Mouse (Mus musculus) 3T3-L1 (cell line): ENCODE measurements around the gene Nhp2.

ENCODE experiments used
- DNase-seq: peaks from one replicate; pipeline ENCODE4 v3.0.0-alpha.2; 2015; ENCODE audit warnings: low read depth, low spot score

Gene Nhp2

GRCm38 (mm10) chr11:51619409-51620060 is at the start of gene Nhp2:
Gene Nhp2, plus strand, starts transcription at chr11:51619735.
- peak; percentile 100 for DNase-seq

DNA sequence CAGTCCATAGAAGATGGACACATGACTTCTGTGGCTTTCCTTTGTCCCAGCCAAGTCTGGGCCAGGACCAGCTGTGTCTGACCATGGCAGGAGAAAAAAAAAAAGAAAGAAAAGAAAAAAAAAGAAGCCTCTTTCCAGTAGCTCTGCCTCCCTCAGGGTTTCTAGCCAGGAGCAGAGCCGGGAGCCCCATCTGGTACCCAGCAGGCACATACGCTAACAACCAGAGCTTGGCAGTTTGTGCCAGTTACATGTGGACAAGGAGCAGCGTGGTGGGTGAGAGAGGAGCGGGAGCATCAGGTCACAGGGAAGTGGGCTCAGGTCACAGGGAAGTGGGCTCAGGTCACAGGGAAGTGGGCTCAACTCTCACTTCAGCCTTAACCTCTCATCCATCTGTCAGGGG is 43.1 kb upstream of the Nhp2 start:
- DNase-seq, result no peak

DNA sequence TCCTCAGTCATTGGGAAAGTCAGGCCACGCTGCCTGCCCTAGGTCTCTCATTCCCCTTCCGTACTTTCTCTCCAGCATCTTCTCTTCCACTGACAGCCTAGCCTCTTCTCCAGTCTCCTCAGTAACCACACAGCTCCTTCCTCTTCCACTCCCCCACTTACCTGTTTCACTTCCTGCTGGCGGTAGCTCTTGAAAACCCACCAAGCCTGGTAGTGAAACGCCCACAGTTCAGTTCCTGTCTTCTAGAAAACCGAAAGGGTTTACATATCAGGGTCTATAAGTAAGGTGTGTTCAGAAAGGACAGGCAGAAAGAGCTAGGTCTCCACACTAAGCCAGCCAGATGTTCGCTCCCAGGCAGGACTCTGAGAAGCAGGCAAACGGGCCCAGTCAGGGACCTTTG is 41.9 kb upstream of the Nhp2 start:
- DNase-seq, result no peak

- DNase-seq, result no peak
These were observed 40.5 kb upstream of the Nhp2 start for GRCm38 (mm10) chr11:51579024-51579423.

GRCm38 (mm10) chr11:51582713-51583112 is 36.8 kb upstream of the Nhp2 start:
- DNase-seq, result peak; percentile 84

DNA sequence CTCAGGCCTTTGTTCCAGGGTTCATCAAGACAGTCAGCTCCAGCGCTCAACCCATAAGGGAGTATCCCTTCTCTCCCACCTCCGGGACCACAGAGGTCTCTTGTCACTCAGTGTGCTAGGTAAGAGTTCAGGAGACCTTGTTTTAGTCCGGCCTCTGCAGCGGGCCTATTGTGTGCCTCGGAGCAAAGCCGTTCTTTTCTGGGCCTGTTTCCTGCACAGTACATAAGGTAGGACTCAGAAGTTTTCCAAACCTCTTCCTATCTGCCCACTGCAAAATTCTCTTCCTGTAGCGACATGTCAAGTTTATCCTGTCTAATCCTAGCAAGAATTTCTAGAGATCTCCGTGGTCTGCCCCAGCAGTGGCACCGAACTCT is 35.5 kb upstream of the Nhp2 start:
- peak; percentile 57 for DNase-seq

- peak; percentile 94 for DNase-seq
These were observed 34.9 kb upstream of the Nhp2 start, which contains the start of gene Phykpl for GRCm38 (mm10) chr11:51584431-51585248. Gene Phykpl, plus strand, starts transcription at chr11:51584757.

- no peak for DNase-seq
These were observed 33.8 kb upstream of the Nhp2 start for GRCm38 (mm10) chr11:51585608-51586252.

DNA sequence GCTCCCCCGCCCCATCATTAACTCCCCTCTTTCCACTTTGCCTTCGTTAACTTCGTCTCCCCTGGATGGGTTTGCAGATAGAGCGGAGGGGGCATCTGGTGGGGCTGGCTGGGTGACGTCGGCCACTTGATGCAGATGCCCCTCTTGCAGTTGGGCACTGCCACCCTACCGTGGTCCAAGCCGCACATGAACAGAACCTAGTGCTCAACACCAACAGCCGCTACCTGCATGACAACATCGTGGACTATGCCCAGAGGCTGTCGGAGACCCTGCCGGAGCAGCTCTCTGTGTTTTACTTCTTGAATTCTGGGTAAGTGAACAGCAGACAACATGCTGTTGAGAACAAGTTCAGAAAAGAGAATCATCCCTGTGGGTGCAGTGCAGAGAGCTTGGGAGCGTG is 33.1 kb upstream of the Nhp2 start:
- DNase-seq, result no peak

- no peak for DNase-seq
These were observed 32.5 kb upstream of the Nhp2 start for GRCm38 (mm10) chr11:51587059-51587458.

DNA sequence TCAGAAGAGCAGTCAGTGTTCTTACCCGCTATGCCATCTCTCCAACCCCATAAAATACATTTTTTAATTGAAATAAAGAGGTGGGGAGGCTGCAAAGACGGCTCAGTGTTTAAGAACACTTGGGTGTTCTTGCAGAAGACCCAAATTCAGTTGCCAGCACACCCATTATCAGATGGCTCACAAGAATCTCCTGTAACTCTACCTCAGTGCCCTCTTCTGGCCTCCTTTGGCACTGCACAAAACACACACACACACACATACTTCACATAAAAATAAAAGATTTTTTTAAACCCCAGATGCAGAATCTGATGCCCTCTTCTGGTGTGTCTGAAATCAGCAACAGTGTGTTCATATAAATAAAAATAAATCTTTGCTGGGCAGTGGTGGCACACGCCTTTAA is 30.7 kb upstream of the Nhp2 start:
- DNase-seq, result no peak

GRCm38 (mm10) chr11:51590002-51590401 is 29.5 kb upstream of the Nhp2 start:
- no peak for DNase-seq

GRCm38 (mm10) chr11:51591168-51591567 is 28.4 kb upstream of the Nhp2 start:
- no peak for DNase-seq

- DNase-seq, result no peak
These were observed 27.6 kb upstream of the Nhp2 start for GRCm38 (mm10) chr11:51591915-51592314.

DNA sequence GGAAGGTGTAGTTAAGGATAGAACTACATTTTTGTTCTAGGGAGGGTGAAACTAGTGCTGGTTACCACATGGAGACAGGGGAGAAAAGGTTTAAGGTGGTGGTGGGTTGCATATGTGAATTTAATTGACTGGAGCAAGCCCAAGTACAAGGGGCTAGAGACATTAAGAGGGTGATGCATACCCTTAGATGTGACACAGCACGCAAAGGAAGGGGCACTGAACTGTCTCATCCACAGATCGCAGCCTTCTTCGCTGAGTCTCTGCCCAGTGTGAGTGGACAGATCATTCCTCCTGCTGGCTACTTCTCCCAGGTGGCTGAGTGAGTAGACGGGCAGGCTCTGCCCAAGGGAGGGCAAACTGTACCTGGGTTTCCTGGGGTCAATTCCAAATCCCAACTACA is 26.2 kb upstream of the Nhp2 start:
- no peak for DNase-seq

DNA sequence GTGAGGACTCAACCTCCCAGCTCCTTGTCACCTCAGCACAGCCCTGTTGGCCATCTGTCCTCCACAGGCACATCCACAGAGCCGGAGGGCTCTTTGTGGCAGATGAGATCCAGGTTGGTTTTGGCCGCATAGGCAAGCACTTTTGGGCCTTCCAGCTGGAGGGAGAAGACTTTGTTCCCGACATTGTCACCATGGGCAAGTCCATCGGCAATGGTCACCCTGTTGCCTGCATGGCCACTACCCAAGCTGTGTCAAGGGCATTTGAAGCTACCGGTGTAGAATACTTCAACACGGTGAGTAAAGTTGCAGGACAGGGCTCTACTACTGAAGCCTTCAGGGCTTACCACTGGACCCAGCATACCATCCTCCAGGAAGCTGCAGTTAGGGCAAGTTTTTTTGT is 25.7 kb upstream of the Nhp2 start:
- no peak for DNase-seq

DNA sequence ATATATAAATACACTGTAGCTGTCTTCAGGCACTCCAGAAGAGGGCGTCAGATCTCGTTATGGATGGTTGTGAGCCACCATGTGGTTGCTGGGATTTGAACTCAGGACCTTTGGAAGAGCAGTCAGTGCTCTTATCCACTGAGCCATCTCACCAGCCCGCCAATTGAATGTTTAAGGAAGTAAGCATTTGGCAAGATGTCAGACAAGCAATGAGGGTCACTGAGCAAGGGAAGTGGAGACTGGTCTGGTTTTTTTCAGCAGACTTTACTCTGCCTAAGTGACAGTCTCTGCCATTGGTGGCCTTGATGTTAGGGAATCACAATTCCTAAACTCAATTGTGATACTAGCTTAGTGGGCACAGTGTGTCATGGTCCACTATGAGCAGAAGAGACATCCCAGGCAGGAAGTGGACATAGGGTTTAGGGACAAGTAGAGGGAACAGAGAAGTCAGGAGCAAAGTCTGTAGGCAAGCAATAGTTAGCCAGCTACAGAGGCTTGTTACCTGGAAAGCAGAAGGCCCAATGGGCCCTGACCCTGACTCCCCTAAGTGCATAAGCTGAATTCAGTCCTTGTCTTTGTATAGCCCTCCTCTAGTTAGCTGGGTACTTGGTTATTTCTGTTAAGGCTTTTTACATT is 24.7 kb upstream of the Nhp2 start:
- DNase-seq, result no peak

- DNase-seq, result no peak
These were observed 24.0 kb upstream of the Nhp2 start for GRCm38 (mm10) chr11:51595459-51596083.

DNA sequence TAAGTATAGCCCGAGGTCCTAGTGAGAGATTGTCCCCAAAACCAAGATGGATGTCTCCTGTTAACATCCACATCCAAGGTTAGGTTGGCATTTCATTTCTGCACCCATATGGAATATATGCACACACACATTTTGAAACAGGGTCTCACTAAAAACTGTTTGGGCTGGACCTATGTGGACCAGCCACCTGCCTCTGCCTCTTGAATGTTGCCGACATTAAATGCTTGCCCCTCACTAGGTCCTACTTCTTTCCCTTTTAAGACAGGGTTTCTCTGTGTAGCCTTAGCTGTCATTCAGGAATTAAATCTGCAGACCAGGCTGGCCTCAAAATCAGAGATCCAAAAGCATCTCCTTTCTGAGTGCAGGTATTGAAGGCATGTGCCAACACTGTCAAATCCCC is 22.0 kb upstream of the Nhp2 start:
- DNase-seq, result no peak

GRCm38 (mm10) chr11:51602253-51602652 is 17.3 kb upstream of the Nhp2 start:
- DNase-seq, result no peak

- peak; percentile 85 for DNase-seq
These were observed 13.7 kb upstream of the Nhp2 start for GRCm38 (mm10) chr11:51605602-51606446.
